Comparison of ENCODE assay signal across 12 mouse cellular contexts in genomic region chr12:94155110-94155858, GRCm38 (mm10).
A peak's percentile ranks its signal among the peaks of the same experiment; 100 is the strongest.
DNase-seq lines count a peak whose midpoint lies in the region; ATAC-seq and TF ChIP-seq lines count a peak whose summit lies in the region.
"Had no signal": no experiment of that assay in that cellular context is flagged by ENCODE, and none has a peak within 500 bp of the region (broad histone marks: within the 10 kb centered on the region; RNA-seq: fewer than 3 reads in every experiment).

No protein-coding gene starts in this region.

- no peaks in the 10 kb centered on the region for H3K9me3 ChIP-seq in heart, embryonic 13.5 days
- H3K9me3 ChIP-seq in stomach, embryonic 16.5 days (replicated peaks; ENCODE audit: control insufficient read depth, low read length) = no peaks in the 10 kb centered on the region
- H3K9me3 ChIP-seq: forebrain, embryonic 13.5 days; liver, embryonic 15.5 days had no signal

- TF ChIP-seq EP300 in heart, adult 2 months (IDR thresholded peaks at IDR 0.05; ENCODE audit: insufficient read depth, low read depth, low read length) = no peak

- no peak overlapping the region for H3K4me3 ChIP-seq in heart, embryonic 13.5 days
- H3K4me3 ChIP-seq in heart, adult 2 months = no peak overlapping the region
- no peak overlapping the region for H3K4me3 ChIP-seq in stomach, embryonic 16.5 days (replicated peaks; ENCODE audit: low read length)
- H3K4me3 ChIP-seq: forebrain, embryonic 13.5 days; liver, embryonic 15.5 days had no signal

- H3K4me1 ChIP-seq in heart, embryonic 13.5 days = peaks cover 22% of the 10 kb centered on the region
- no peaks in the 10 kb centered on the region; the same call in 1 of the 2 replicates for H3K4me1 ChIP-seq in heart, adult 2 months (ENCODE audit: control insufficient read depth, insufficient read depth, low read length)
- 0 out of 2 replicates have a peak, but pooled peaks cover 5% of the 10 kb centered on the region for H3K4me1 ChIP-seq in stomach, embryonic 16.5 days (ENCODE audit: control insufficient read depth, insufficient read depth, low read length)
- H3K4me1 ChIP-seq: forebrain, embryonic 13.5 days; liver, embryonic 15.5 days had no signal

- no peaks in the 10 kb centered on the region for H3K36me3 ChIP-seq in heart, embryonic 13.5 days
- no peaks in the 10 kb centered on the region for H3K36me3 ChIP-seq in heart, adult 2 months (ENCODE audit: control insufficient read depth, insufficient read depth, low read length)
- H3K36me3 ChIP-seq in stomach, embryonic 16.5 days (ENCODE audit: control insufficient read depth, insufficient read depth, low read length) = no peaks in the 10 kb centered on the region
- H3K36me3 ChIP-seq: liver, embryonic 15.5 days had no signal

- no peaks in the 10 kb centered on the region for H3K27me3 ChIP-seq in heart, embryonic 13.5 days (replicated peaks)
- H3K27me3 ChIP-seq in heart, adult 2 months (ENCODE audit: control insufficient read depth, insufficient read depth, low read length) = no peaks in the 10 kb centered on the region
- no peaks in the 10 kb centered on the region for H3K27me3 ChIP-seq in stomach, embryonic 16.5 days (ENCODE audit: control insufficient read depth, insufficient read depth, low read length)
- H3K27me3 ChIP-seq: forebrain, embryonic 13.5 days; liver, embryonic 15.5 days had no signal

- WGBS in heart, embryonic 13.5 days = 42% methylated on average over 12 of the region's 12 CpGs
- WGBS in heart, adult 2 months = 30% methylated on average over 12 of the region's 12 CpGs
- 42% methylated on average over 12 of the region's 12 CpGs for WGBS in stomach, embryonic 16.5 days

- intact Hi-C loops in heart, adult 2 months (cut with DNase I) = no loop called here

- no peak for TF ChIP-seq CTCF in heart, adult 2 months (IDR thresholded peaks at IDR 0.05)

- H3K27ac ChIP-seq in heart, embryonic 13.5 days (replicated peaks) = peak overlapping the region; percentile 82
- no peak overlapping the region for H3K27ac ChIP-seq in heart, adult 2 months
- peak overlapping the region; percentile 12 for H3K27ac ChIP-seq in stomach, embryonic 16.5 days (ENCODE audit: low read length)
- H3K27ac ChIP-seq: forebrain, embryonic 13.5 days; liver, embryonic 15.5 days had no signal

- peak; percentile 70; the same call in 1 of the 2 replicates for ATAC-seq in heart, embryonic 13.5 days (ENCODE audit: extremely low read depth, insufficient number of reproducible peaks, low FRiP score, low TSS enrichment)
- peak; percentile 40; the same call in 1 of the 2 replicates for ATAC-seq in stomach, embryonic 16.5 days (ENCODE audit: insufficient read depth, low FRiP score)
- ATAC-seq: forebrain, embryonic 13.5 days had no signal

- peak; percentile 8 for DNase-seq in adrenal gland, adult 2 months
- no peak for DNase-seq in adrenal gland, postnatal 36 days
- DNase-seq in heart, adult 2 months = no peak
- peak; percentile 1 for DNase-seq in ovary, postnatal 14 days (ENCODE audit: low spot score)
- no peak for DNase-seq in ovary, adult 18-20 months (ENCODE audit: low spot score)
- no peak for DNase-seq in cerebellum, adult 8-10 months
- DNase-seq: adrenal gland, postnatal 25 days; thymus, adult 2 months had no signal

- no peak overlapping the region for H3K9ac ChIP-seq in heart, embryonic 13.5 days
- H3K9ac ChIP-seq in heart, adult 2 months (ENCODE audit: low read depth, low read length) = no peak overlapping the region
- no peak overlapping the region for H3K9ac ChIP-seq in stomach, embryonic 16.5 days (ENCODE audit: low read length)
- H3K9ac ChIP-seq: forebrain, embryonic 13.5 days; liver, embryonic 15.5 days had no signal

- no peak for TF ChIP-seq POLR2A in heart, adult 2 months (IDR thresholded peaks at IDR 0.05; ENCODE audit: insufficient read depth, low read depth, low read length)

- no peaks in the 10 kb centered on the region for H3K79me2 ChIP-seq in heart, adult 2 months (replicated peaks; ENCODE audit: control insufficient read depth, insufficient read depth, low read length)

- no peak overlapping the region for H3K4me2 ChIP-seq in heart, embryonic 13.5 days
- H3K4me2 ChIP-seq in stomach, embryonic 16.5 days (ENCODE audit: low read depth, low read length) = no peak overlapping the region
- H3K4me2 ChIP-seq: forebrain, embryonic 13.5 days; liver, embryonic 15.5 days had no signal

Comparison
In these comparisons a context has a peak if more than half of its experiments do, and no peak if none do; other contexts are left out.
1. DNase-seq: peak in adrenal gland, adult 2 months (single experiment) and ovary, postnatal 14 days (single experiment); none in adrenal gland, postnatal 36 days (0 of 2), heart, adult 2 months (0 of 2), ovary, adult 18-20 months (single experiment) and cerebellum, adult 8-10 months (single experiment).